Mouse (Mus musculus) liver, adult 2 months (tissue): ENCODE measurements around the gene Nfasc.

Source experiments
- CTCF ChIP-seq: fragments of 200-500 bp; IDR thresholded peaks from 2 replicates; pipeline ENCODE4 v1.5.1; 2011; ENCODE audit warnings: low read depth, low read length, control low read depth
- POLR2A ChIP-seq: fragments of 200-500 bp; IDR thresholded peaks from 2 replicates; pipeline ENCODE4 v1.6.1; 2011; ENCODE audit warnings: low read length, control low read depth; ENCODE audit not compliant: insufficient read depth; ENCODE audit errors: extremely low read depth

GRCm38 (mm10) chr1:132781607-132782445, 40.2 kb upstream of the Nfasc start:
- TF ChIP-seq CTCF: no peak
- TF ChIP-seq POLR2A: no peak
